Mouse (Mus musculus): ENCODE results near the gene Hspa4. TPM values are rescaled to one million over a fixed set of nuclear protein-coding genes. Genes with fewer than 3 reads are reported as not detected.

The Hspa4 gene
- total and polyA plus RNA-seq, 3 experiments = 209 to 907 (median 276) TPM

DNA sequence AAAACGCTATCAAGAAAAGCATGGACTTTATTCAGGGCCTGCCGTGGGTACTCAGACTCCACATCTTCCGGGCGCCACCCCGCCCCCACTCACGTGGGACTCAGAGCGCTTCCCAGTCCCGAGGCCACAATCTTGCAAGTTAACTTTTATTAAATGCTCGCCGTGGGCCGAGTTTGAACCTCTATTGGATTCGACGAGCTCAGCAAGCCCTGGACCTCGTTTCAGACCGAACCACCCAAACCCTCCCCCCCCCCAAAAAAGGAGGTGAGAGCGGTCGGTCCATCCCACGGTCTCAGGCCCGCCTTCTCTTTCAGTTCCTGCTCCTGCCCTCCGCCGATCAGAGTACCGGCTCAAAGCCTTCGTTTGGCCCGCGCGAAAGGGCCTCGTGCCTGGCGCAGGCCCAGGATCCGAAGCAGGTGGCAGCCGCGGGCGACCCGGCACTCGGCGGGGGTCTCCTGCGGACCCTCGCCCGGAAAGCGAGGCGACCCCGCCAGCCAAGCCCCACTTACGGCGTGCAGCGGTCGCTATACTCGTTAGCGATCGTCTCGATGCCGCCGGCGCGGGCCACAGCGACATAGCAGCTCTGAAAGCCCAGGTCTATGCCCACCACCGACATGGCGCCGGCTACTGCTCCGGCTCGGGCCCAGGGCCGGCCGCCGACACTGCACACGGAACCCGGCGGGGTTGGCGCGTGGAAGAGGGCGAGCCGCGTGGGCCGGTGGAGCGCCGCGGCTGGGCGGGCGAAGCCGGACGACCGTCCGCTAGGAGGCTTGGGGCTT, 517 bp downstream of the Hspa4 start (continued):
- TF ChIP-seq CHD1 (IDR thresholded peaks at IDR 0.05; ENCODE audit: low read depth, low read length) (peak; percentile 96), MEF2A (IDR thresholded peaks at IDR 0.05; ENCODE audit: extremely low read depth, insufficient replicate concordance, low read depth, low read length, poor library complexity, severe bottlenecking) (no peak), SIN3A (IDR thresholded peaks at IDR 0.05; ENCODE audit: low read length) (peak; percentile 89), MYB (IDR thresholded peaks at IDR 0.05; ENCODE audit: low read depth, low read length) (no peak), MAX (IDR thresholded peaks at IDR 0.05; ENCODE audit: low read length) (peak; percentile 90), E2F4 (IDR thresholded peaks at IDR 0.05; ENCODE audit: borderline replicate concordance, low read depth, low read length) (no peak), SMC3 (IDR thresholded peaks at IDR 0.05; ENCODE audit: low read depth, low read length) (no peak)

DNA sequence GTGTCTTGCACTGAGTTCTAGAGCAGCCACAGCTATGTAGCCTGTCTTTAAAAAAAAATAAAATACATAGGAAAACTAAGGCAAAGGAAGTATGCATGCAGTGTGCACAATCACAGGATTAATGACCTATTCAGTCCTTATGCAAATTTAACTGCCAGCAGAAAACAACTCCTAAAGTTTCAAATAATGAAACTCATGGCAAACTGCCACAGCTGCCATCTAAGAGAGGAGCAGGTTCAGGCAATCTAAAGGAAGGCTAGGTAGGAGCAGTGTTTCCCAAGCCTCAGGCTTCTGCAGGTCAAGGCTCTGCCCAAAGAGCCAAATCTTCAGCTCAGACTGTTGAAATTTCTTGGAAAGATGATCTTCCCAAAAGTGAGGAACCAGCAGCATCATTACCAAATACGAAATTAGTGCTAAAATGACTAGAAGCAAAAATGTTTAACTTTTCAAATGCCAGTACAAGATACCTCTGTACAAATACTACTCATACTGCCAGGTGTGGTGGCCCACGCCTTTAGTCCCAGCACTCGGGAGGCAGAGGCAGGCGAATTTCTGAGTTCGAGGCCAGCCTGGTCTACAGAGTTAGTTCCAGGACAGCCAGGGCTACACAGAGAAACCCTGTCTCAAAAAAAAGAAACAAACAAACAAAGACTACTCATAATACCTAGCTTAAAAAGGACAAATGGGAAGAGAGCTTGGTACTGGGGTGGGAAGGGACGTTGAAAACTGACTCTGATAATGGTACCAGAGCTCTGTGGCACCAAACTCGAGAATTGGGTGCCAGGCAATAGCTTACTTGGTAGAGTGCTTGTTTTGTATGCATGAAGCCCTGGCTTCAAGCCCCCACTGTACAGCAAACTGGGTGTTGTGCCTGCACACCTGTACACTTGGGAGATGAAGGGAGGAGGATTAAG, 2.1 kb downstream of the Hspa4 start:
- peaks cover 16 to 36% of the 10 kb centered on the region in 2 experiments for H3K4me1 ChIP-seq (ENCODE audit: control insufficient read depth in 1 of 2, insufficient read depth in 2 of 2, low read length in 2 of 2)

DNA sequence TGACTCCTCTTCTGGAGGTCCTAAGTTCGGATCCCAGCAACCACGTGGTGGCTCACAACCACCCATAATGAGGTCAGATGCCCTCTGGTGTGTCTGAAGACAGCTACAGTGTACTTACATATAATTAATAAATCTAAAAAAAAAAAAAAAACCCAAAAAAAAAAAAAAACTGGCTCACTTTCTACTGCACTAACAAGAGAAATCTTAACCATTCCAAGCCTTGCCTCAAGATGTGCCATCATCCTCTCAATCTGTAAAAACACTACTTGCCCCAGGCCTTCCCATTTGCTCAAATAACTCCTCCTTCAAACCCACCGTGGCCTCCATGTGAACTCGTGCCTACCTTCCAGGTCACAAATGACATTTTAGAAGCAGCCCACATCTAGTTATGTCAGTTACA, 3.4 kb downstream of the Hspa4 start:
- no peak overlapping the region for H3K4me3 ChIP-seq (ENCODE audit: control insufficient read depth in 1 of 2, insufficient read depth in 1 of 2, low read depth in 2 of 2, low read length in 2 of 2)
- no peak for DNase-seq (ENCODE audit: low read depth, low spot score)
- no peaks in the 10 kb centered on the region for H3K27me3 ChIP-seq (ENCODE audit: control insufficient read depth in 1 of 2, insufficient read depth in 2 of 2, low read length in 2 of 2)
- peaks cover 16 to 36% of the 10 kb centered on the region in 2 experiments for H3K4me1 ChIP-seq (ENCODE audit: control insufficient read depth in 1 of 2, insufficient read depth in 2 of 2, low read length in 2 of 2)
- no peak overlapping the region; the same call in 1 of the 2 replicates for H3K9ac ChIP-seq (ENCODE audit: control insufficient read depth, low read depth, low read length, poor library complexity, severe bottlenecking)
- H3K27ac ChIP-seq (ENCODE audit: control insufficient read depth, low read depth, low read length) = no peak overlapping the region
- H3K79me2 ChIP-seq (ENCODE audit: control insufficient read depth, insufficient read depth, low read length, poor library complexity) = peaks cover 69% of the 10 kb centered on the region
- no peaks in the 10 kb centered on the region for H3K9me3 ChIP-seq (replicated peaks; ENCODE audit: insufficient read depth, low read length)
- peaks cover 48 to 58% of the 10 kb centered on the region in 2 experiments for H3K36me3 ChIP-seq (ENCODE audit: control insufficient read depth in 1 of 2, insufficient read depth in 2 of 2, low read length in 2 of 2)
- no peak for TF ChIP-seq USF2 (IDR thresholded peaks at IDR 0.05; ENCODE audit: borderline replicate concordance in 1 of 2, insufficient read depth in 1 of 2, low read depth in 1 of 2, low read length in 2 of 2)
- TF ChIP-seq ZNF384 (IDR thresholded peaks at IDR 0.05; ENCODE audit: low read depth, low read length) = peak; percentile 37; the same call in 1 of the 2 replicates

More for the DNA sequence above, 2.1 kb downstream of the Hspa4 start:
- peak overlapping the region; percentile 68 to 98 for H3K4me3 ChIP-seq (ENCODE audit: control insufficient read depth in 1 of 2, insufficient read depth in 1 of 2, low read depth in 2 of 2, low read length in 2 of 2)
- H3K9ac ChIP-seq (ENCODE audit: control insufficient read depth, low read depth, low read length, poor library complexity, severe bottlenecking) = peak overlapping the region; percentile 91
- DNase-seq (ENCODE audit: low read depth, low spot score) = peak; percentile 39
- H3K9me3 ChIP-seq (replicated peaks; ENCODE audit: insufficient read depth, low read length) = no peaks in the 10 kb centered on the region
- TF ChIP-seq KAT2A (conservative IDR thresholded peaks at IDR 0.05; ENCODE audit: low read depth, low read length) (no peak), RAD21 (IDR thresholded peaks at IDR 0.05; ENCODE audit: low read depth, low read length) (no peak), POLR2A (IDR thresholded peaks at IDR 0.05; ENCODE audit: control insufficient read depth in 1 of 2, insufficient read depth in 1 of 2, low read depth in 1 of 2, low read length in 2 of 2, poor library complexity in 1 of 2) (no peak; a peak in 1 of 4 replicates), ZC3H11A (IDR thresholded peaks at IDR 0.05; ENCODE audit: low read depth, low read length) (no peak), E2F4 (IDR thresholded peaks at IDR 0.05; ENCODE audit: borderline replicate concordance, low read depth, low read length) (no peak), POLR2AphosphoS5 (IDR thresholded peaks at IDR 0.05; ENCODE audit: borderline replicate concordance, low read depth, low read length) (no peak)
- no peak overlapping the region for H3K27ac ChIP-seq (ENCODE audit: control insufficient read depth, low read depth, low read length)
- H3K79me2 ChIP-seq (ENCODE audit: control insufficient read depth, insufficient read depth, low read length, poor library complexity) = peaks cover 62% of the 10 kb centered on the region
- no peaks in the 10 kb centered on the region for H3K27me3 ChIP-seq (ENCODE audit: control insufficient read depth in 1 of 2, insufficient read depth in 2 of 2, low read length in 2 of 2)
- peaks cover 35 to 54% of the 10 kb centered on the region in 2 experiments for H3K36me3 ChIP-seq (ENCODE audit: control insufficient read depth in 1 of 2, insufficient read depth in 2 of 2, low read length in 2 of 2)
